27 mouse cellular contexts compared by ENCODE assay signal in genomic region chr6:127741162-127741561, GRCm38 (mm10). TPM values are rescaled to one million over a fixed set of nuclear protein-coding genes. Genes with fewer than 3 reads are reported as not detected.
DNase-seq lines count a peak whose midpoint lies in the region; ATAC-seq and TF ChIP-seq lines count a peak whose summit lies in the region.
"Had no signal": no experiment of that assay in that cellular context is flagged by ENCODE, and none has a peak within 500 bp of the region (broad histone marks: within the 10 kb centered on the region; RNA-seq: fewer than 3 reads in every experiment).

No protein-coding gene starts in this region.

- H3K36me3 ChIP-seq in midbrain, embryonic 10.5 days, result no peaks in the 10 kb centered on the region
- H3K36me3 ChIP-seq in midbrain, embryonic 16.5 days (ENCODE audit: control insufficient read depth, insufficient read depth, low read length), result no peaks in the 10 kb centered on the region
- no peaks in the 10 kb centered on the region for H3K36me3 ChIP-seq in hindbrain, embryonic 12.5 days
- no peaks in the 10 kb centered on the region for H3K36me3 ChIP-seq in hindbrain, embryonic 13.5 days
- H3K36me3 ChIP-seq in kidney, embryonic 15.5 days, result no peaks in the 10 kb centered on the region
- H3K36me3 ChIP-seq: forebrain, embryonic 10.5 days; heart, embryonic 10.5 days; heart, embryonic 13.5 days had no signal

- no peak for TF ChIP-seq CTCF in lung, adult 2 months (IDR thresholded peaks at IDR 0.05; ENCODE audit: insufficient read depth, low read length)

- DNase-seq in lung, adult 18-20 months, result peak; percentile 10 to 34
- DNase-seq in lung, adult 2 months, result no peak
- DNase-seq in midbrain, embryonic 10.5 days (ENCODE audit: low spot score), result no peak
- no peak for DNase-seq in adrenal gland, adult 2 months
- DNase-seq: adrenal gland, adult 8-10 months; adrenal gland, postnatal 25 days; cerebellum, adult 11-12 months; cerebellum, adult 9-10 months; gastrocnemius, postnatal 10 days; gastrocnemius, postnatal 36 days; heart, adult 2 months; heart, postnatal 14 days; heart, postnatal 4 days had no signal

- H3K9me3 ChIP-seq in midbrain, embryonic 10.5 days (replicated peaks), result no peaks in the 10 kb centered on the region
- H3K9me3 ChIP-seq in midbrain, embryonic 16.5 days (replicated peaks; ENCODE audit: control insufficient read depth, low read length, poor library complexity, severe bottlenecking), result no peaks in the 10 kb centered on the region
- H3K9me3 ChIP-seq in hindbrain, embryonic 12.5 days (replicated peaks), result no peaks in the 10 kb centered on the region
- H3K9me3 ChIP-seq in hindbrain, embryonic 13.5 days, result no peaks in the 10 kb centered on the region
- H3K9me3 ChIP-seq in kidney, embryonic 15.5 days (replicated peaks), result no peaks in the 10 kb centered on the region
- H3K9me3 ChIP-seq: forebrain, embryonic 10.5 days; forebrain, embryonic 13.5 days; heart, embryonic 10.5 days; heart, embryonic 13.5 days had no signal

- no peaks in the 10 kb centered on the region for H3K4me1 ChIP-seq in lung, adult 2 months (ENCODE audit: control insufficient read depth, insufficient read depth, low read length)
- peaks cover 29% of the 10 kb centered on the region for H3K4me1 ChIP-seq in midbrain, embryonic 10.5 days
- peaks cover 13% of the 10 kb centered on the region for H3K4me1 ChIP-seq in midbrain, embryonic 16.5 days (ENCODE audit: control insufficient read depth, insufficient read depth, low read length)
- H3K4me1 ChIP-seq in hindbrain, embryonic 12.5 days, result peaks cover 39% of the 10 kb centered on the region
- H3K4me1 ChIP-seq in hindbrain, embryonic 13.5 days (replicated peaks), result peaks cover 47% of the 10 kb centered on the region
- H3K4me1 ChIP-seq in kidney, embryonic 15.5 days, result no peaks in the 10 kb centered on the region

- no peak overlapping the region for H3K4me2 ChIP-seq in midbrain, embryonic 16.5 days (ENCODE audit: low read length)
- no peak overlapping the region for H3K4me2 ChIP-seq in hindbrain, embryonic 12.5 days (replicated peaks)
- H3K4me2 ChIP-seq in hindbrain, embryonic 13.5 days, result no peak overlapping the region
- no peak overlapping the region for H3K4me2 ChIP-seq in kidney, embryonic 15.5 days
- H3K4me2 ChIP-seq: forebrain, embryonic 13.5 days; heart, embryonic 13.5 days had no signal

- no peak overlapping the region for H3K9ac ChIP-seq in midbrain, embryonic 16.5 days (ENCODE audit: low read depth, low read length)
- H3K9ac ChIP-seq in hindbrain, embryonic 12.5 days, result no peak overlapping the region
- no peak overlapping the region for H3K9ac ChIP-seq in hindbrain, embryonic 13.5 days
- H3K9ac ChIP-seq in kidney, embryonic 15.5 days, result no peak overlapping the region
- H3K9ac ChIP-seq: forebrain, embryonic 13.5 days; heart, embryonic 13.5 days had no signal

- TF ChIP-seq POLR2A in lung, adult 2 months (IDR thresholded peaks at IDR 0.05; ENCODE audit: borderline replicate concordance, extremely low read depth, low read depth, low read length), result no peak

- ATAC-seq in midbrain, embryonic 16.5 days, result no peak
- ATAC-seq in hindbrain, embryonic 12.5 days (ENCODE audit: low FRiP score), result peak; percentile 11; the same call in 1 of the 2 replicates
- ATAC-seq in hindbrain, embryonic 13.5 days (ENCODE audit: low FRiP score), result peak; percentile 9; the same call in 1 of the 2 replicates
- ATAC-seq in kidney, embryonic 15.5 days (replicated peaks; ENCODE audit: low FRiP score), result no peak
- ATAC-seq: CD4-positive, CD25-positive, alpha-beta regulatory T cell, adult 4 months; forebrain, embryonic 13.5 days had no signal

- no peaks in the 10 kb centered on the region; the same call in 1 of the 2 replicates for H3K27me3 ChIP-seq in midbrain, embryonic 10.5 days (ENCODE audit: low read depth, poor library complexity, severe bottlenecking)
- no peaks in the 10 kb centered on the region for H3K27me3 ChIP-seq in midbrain, embryonic 16.5 days (ENCODE audit: control insufficient read depth, insufficient read depth, low read depth, low read length)
- peaks cover 2% of the 10 kb centered on the region; the same call in 1 of the 2 replicates for H3K27me3 ChIP-seq in hindbrain, embryonic 12.5 days
- H3K27me3 ChIP-seq in hindbrain, embryonic 13.5 days, result no peaks in the 10 kb centered on the region
- no peaks in the 10 kb centered on the region for H3K27me3 ChIP-seq in kidney, embryonic 15.5 days
- H3K27me3 ChIP-seq: forebrain, embryonic 13.5 days had no signal

- peak overlapping the region; percentile 30 for H3K27ac ChIP-seq in midbrain, embryonic 10.5 days (replicated peaks)
- no peak overlapping the region for H3K27ac ChIP-seq in midbrain, embryonic 16.5 days (ENCODE audit: low read length)
- 0 out of 2 replicates have a peak overlapping the region, but pooled peaks have one; percentile 40 for H3K27ac ChIP-seq in hindbrain, embryonic 12.5 days
- 0 out of 2 replicates have a peak overlapping the region, but pooled peaks have one; percentile 58 for H3K27ac ChIP-seq in hindbrain, embryonic 13.5 days
- H3K27ac ChIP-seq in kidney, embryonic 15.5 days, result no peak overlapping the region
- H3K27ac ChIP-seq: forebrain, embryonic 10.5 days; forebrain, embryonic 13.5 days; heart, adult 2 months; heart, embryonic 10.5 days; heart, embryonic 13.5 days had no signal

- H3K4me3 ChIP-seq in lung, adult 2 months (replicated peaks; ENCODE audit: extremely low read depth, low read depth, low read length), result no peak overlapping the region
- no peak overlapping the region for H3K4me3 ChIP-seq in midbrain, embryonic 10.5 days
- no peak overlapping the region for H3K4me3 ChIP-seq in midbrain, embryonic 16.5 days (ENCODE audit: low read depth, low read length)
- no peak overlapping the region for H3K4me3 ChIP-seq in hindbrain, embryonic 12.5 days
- H3K4me3 ChIP-seq in hindbrain, embryonic 13.5 days, result no peak overlapping the region
- no peak overlapping the region for H3K4me3 ChIP-seq in kidney, embryonic 15.5 days (replicated peaks)
- H3K4me3 ChIP-seq: forebrain, embryonic 10.5 days; forebrain, embryonic 13.5 days; heart, adult 2 months; heart, embryonic 10.5 days; heart, embryonic 13.5 days had no signal

- 70% methylated on average over 6 of the region's 6 CpGs for WGBS in lung, adult 2 months
- WGBS in midbrain, embryonic 10.5 days, result 86% methylated on average over 6 of the region's 6 CpGs
- 80% methylated on average over 6 of the region's 6 CpGs for WGBS in midbrain, embryonic 16.5 days
- WGBS in hindbrain, embryonic 12.5 days, result 78% methylated on average over 6 of the region's 6 CpGs
- 86% methylated on average over 6 of the region's 6 CpGs for whole genome bisulfite sequencing in hindbrain, embryonic 13.5 days
- 84% methylated on average over 6 of the region's 6 CpGs for WGBS in kidney, embryonic 15.5 days

RNA-seq across cellular contexts. Expression of gene Prmt8, which starts 28.1 kb away (rescaled TPM):
- polyA plus RNA-seq in lung, adult 2 months (2012; rRNA removed), result 2.1 and 4.9 TPM in 2 replicates
- 18.3 and 22.1 TPM in 2 replicates for polyA plus RNA-seq in midbrain, embryonic 10.5 days (2016; fragmentation: Nextera tagmentation; extraction: Ambion mirVana)
- polyA plus RNA-seq in midbrain, embryonic 16.5 days (2015; fragmentation: Nextera tagmentation; extraction: Ambion mirVana), result 26.1 and 26.6 TPM in 2 replicates
- polyA plus RNA-seq in hindbrain, embryonic 12.5 days (2016; fragmentation: Nextera tagmentation; extraction: Ambion mirVana), result 38.0 and 39.9 TPM in 2 replicates
- polyA plus RNA-seq in hindbrain, embryonic 13.5 days (2015; fragmentation: Nextera tagmentation; extraction: Ambion mirVana), result 39.7 and 41.2 TPM in 2 replicates
- not detected for total RNA-seq in adrenal gland, adult 2 months (2021)
- polyA plus RNA-seq in adrenal gland, adult 2 months (2012; rRNA removed), result not detected in 2 replicates
- polyA plus RNA-seq in kidney, embryonic 15.5 days (2015; fragmentation: Nextera tagmentation; extraction: Ambion mirVana), result 0.05 and 0.10 TPM in 2 replicates
- total RNA-seq: adrenal gland, postnatal 25 days; gastrocnemius, adult 18-20 months; gastrocnemius, postnatal 36 days; granulocyte monocyte progenitor cell, adult 5-6 weeks; heart, adult 2 months; heart, postnatal 14 days; MEL had no signal
- polyA plus RNA-seq: C2C12; CD4-positive, CD25-positive, alpha-beta regulatory T cell, adult 4 months; heart, adult 2 months; heart, embryonic 16.5 days had no signal

Comparison
In these comparisons a context has a peak if more than half of its experiments do, and no peak if none do; other contexts are left out.
1. DNase-seq: peak in lung, adult 18-20 months (2 of 2); none in lung, adult 2 months (single experiment), midbrain, embryonic 10.5 days (single experiment) and adrenal gland, adult 2 months (single experiment).
2. H3K27ac ChIP-seq: peak in midbrain, embryonic 10.5 days (single experiment), hindbrain, embryonic 12.5 days (single experiment) and hindbrain, embryonic 13.5 days (single experiment); none in midbrain, embryonic 16.5 days (single experiment) and kidney, embryonic 15.5 days (single experiment).
3. ATAC-seq: peak in hindbrain, embryonic 12.5 days (single experiment) and hindbrain, embryonic 13.5 days (single experiment); none in midbrain, embryonic 16.5 days (single experiment) and kidney, embryonic 15.5 days (single experiment).